Comparison of ENCODE assay signal across 8 mouse cellular contexts in the genomic region with DNA sequence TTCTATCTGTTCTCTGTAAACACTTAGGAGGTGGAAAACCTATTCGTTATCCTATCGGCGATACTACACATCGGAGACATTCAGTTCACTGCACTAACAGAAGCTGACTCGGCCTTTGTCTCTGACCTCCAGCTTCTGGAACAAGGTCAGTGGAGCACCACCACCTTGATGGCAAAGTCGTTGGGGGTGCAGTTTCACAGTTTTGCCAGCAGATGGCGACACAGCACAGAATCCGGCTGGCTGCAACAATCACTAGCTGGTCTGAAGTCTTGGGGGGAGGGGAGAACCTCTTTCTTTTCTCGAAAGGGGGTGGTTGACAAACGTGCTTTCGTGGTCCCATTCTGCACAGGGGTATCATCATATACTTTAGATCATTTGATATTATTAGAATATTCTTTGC.
A peak's percentile ranks its signal among the peaks of the same experiment; 100 is the strongest.
DNase-seq lines count a peak whose midpoint lies in the region; ATAC-seq and TF ChIP-seq lines count a peak whose summit lies in the region.

No protein-coding gene starts in this region.

- ATAC-seq in granulocyte monocyte progenitor cell, adult 5-6 weeks (replicated peaks; ENCODE audit: poor library complexity, severe bottlenecking) = peak; percentile 79
- peak; percentile 25; the same call in 1 of the 2 replicates for ATAC-seq in kidney, embryonic 15.5 days (replicated peaks; ENCODE audit: low FRiP score)
- no peak for ATAC-seq in liver, embryonic 13.5 days (ENCODE audit: low read depth)
- peak; percentile 36; the same call in 1 of the 2 replicates for ATAC-seq in neural tube, embryonic 13.5 days (ENCODE audit: low read depth)

- peaks cover 3% of the 10 kb centered on the region; the same call in 1 of the 2 replicates for H3K27me3 ChIP-seq in kidney, embryonic 15.5 days
- no peaks in the 10 kb centered on the region for H3K27me3 ChIP-seq in liver, embryonic 13.5 days
- no peaks in the 10 kb centered on the region for H3K27me3 ChIP-seq in neural tube, embryonic 13.5 days
- H3K27me3 ChIP-seq in testis, adult 2 months (ENCODE audit: control insufficient read depth, insufficient read depth, low read length) = no peaks in the 10 kb centered on the region

- H3K36me3 ChIP-seq in kidney, embryonic 15.5 days = no peaks in the 10 kb centered on the region
- H3K36me3 ChIP-seq in liver, embryonic 13.5 days = no peaks in the 10 kb centered on the region
- H3K36me3 ChIP-seq in neural tube, embryonic 13.5 days = 0 out of 2 replicates have a peak, but pooled peaks cover 3% of the 10 kb centered on the region
- no peaks in the 10 kb centered on the region for H3K36me3 ChIP-seq in testis, adult 2 months (ENCODE audit: control insufficient read depth, insufficient read depth, low read length)

- no peaks in the 10 kb centered on the region for H3K9me3 ChIP-seq in kidney, embryonic 15.5 days (replicated peaks)
- H3K9me3 ChIP-seq in liver, embryonic 13.5 days (replicated peaks) = no peaks in the 10 kb centered on the region
- H3K9me3 ChIP-seq in neural tube, embryonic 13.5 days = no peaks in the 10 kb centered on the region

- WGBS in kidney, embryonic 15.5 days = 17% methylated on average over 11 of the region's 11 CpGs
- WGBS in liver, embryonic 13.5 days (ENCODE audit: insufficient replicate concordance) = 17% methylated on average over 11 of the region's 11 CpGs
- 17% methylated on average over 11 of the region's 11 CpGs for WGBS in neural tube, embryonic 13.5 days

- H3K27ac ChIP-seq in kidney, embryonic 15.5 days = no peak overlapping the region
- no peak overlapping the region for H3K27ac ChIP-seq in liver, embryonic 13.5 days
- H3K27ac ChIP-seq in neural tube, embryonic 13.5 days (replicated peaks) = no peak overlapping the region
- H3K27ac ChIP-seq in testis, adult 2 months (ENCODE audit: control insufficient read depth, insufficient read depth, low read depth, low read length) = no peak overlapping the region

- peak; percentile 98 for TF ChIP-seq CTCF in testis, adult 2 months (IDR thresholded peaks at IDR 0.05; ENCODE audit: control insufficient read depth, insufficient read depth, insufficient replicate concordance, low read depth, low read length)

- TF ChIP-seq POLR2A in testis, adult 2 months (IDR thresholded peaks at IDR 0.05; ENCODE audit: control insufficient read depth, low read depth, low read length) = no peak

- H3K4me1 ChIP-seq in kidney, embryonic 15.5 days = peaks cover 14% of the 10 kb centered on the region
- no peaks in the 10 kb centered on the region for H3K4me1 ChIP-seq in liver, embryonic 13.5 days (replicated peaks)
- H3K4me1 ChIP-seq in neural tube, embryonic 13.5 days (replicated peaks) = peaks cover 25% of the 10 kb centered on the region
- peaks cover 3% of the 10 kb centered on the region for H3K4me1 ChIP-seq in testis, adult 2 months (ENCODE audit: control insufficient read depth, insufficient read depth, low read length)

- no peak overlapping the region for H3K9ac ChIP-seq in kidney, embryonic 15.5 days
- H3K9ac ChIP-seq in liver, embryonic 13.5 days = no peak overlapping the region
- H3K9ac ChIP-seq in neural tube, embryonic 13.5 days = no peak overlapping the region

- H3K4me3 ChIP-seq in kidney, embryonic 15.5 days (replicated peaks) = no peak overlapping the region
- H3K4me3 ChIP-seq in liver, embryonic 13.5 days (replicated peaks) = no peak overlapping the region
- H3K4me3 ChIP-seq in neural tube, embryonic 13.5 days = no peak overlapping the region
- no peak overlapping the region for H3K4me3 ChIP-seq in testis, adult 2 months (ENCODE audit: control insufficient read depth, low read depth, low read length)

- H3K4me2 ChIP-seq in kidney, embryonic 15.5 days = no peak overlapping the region
- no peak overlapping the region for H3K4me2 ChIP-seq in liver, embryonic 13.5 days
- H3K4me2 ChIP-seq in neural tube, embryonic 13.5 days = no peak overlapping the region

- peak; percentile 69 to 70 for DNase-seq in B cell, adult 2 months
- DNase-seq in adrenal gland, postnatal 14 days = peak; percentile 84
- DNase-seq in embryo, embryonic 11.5 days (ENCODE audit: low read depth, low spot score) = peak; percentile 59
- peak; percentile 20 for DNase-seq in liver, embryonic 13.5 days

Comparison
In these comparisons a context has a peak if more than half of its experiments do, and no peak if none do; other contexts are left out.
1. DNase-seq: peak in every context shown above with its lines; median percentile 84 in adrenal gland, postnatal 14 days; 70 in B cell, adult 2 months; 59 in embryo, embryonic 11.5 days; 20 in liver, embryonic 13.5 days.